In the genomic region with DNA sequence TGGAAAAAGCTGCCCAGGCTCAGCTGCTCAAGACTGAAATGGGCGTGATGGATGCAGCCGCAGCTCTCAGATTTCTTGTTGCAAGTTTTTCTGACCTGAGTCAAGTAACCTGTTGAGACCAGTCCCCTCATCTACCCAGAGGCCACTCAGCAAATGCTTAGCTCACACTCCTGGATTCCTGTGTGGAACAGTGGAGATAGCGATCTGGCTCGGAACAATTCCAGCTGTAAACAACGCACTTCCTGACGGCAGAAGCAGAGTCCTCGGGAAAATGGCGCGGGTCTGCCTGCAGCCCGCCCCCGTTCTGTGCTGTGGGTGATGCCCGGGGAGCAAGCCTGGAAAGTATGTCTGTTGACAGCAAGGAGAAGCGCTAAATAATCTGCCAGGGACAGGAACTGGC, we compare ENCODE assay signal across 8 mouse cellular contexts.
DNase-seq lines count a peak whose midpoint lies in the region; ATAC-seq lines count a peak whose summit lies in the region.

No protein-coding gene starts in this region.

- peak overlapping the region; percentile 44 for H3K4me3 ChIP-seq in embryonic facial prominence, embryonic 10.5 days
- peak overlapping the region; percentile 34 for H3K4me3 ChIP-seq in heart, embryonic 12.5 days
- H3K4me3 ChIP-seq in kidney, embryonic 15.5 days (replicated peaks), result peak overlapping the region; percentile 33

- peak overlapping the region; percentile 75 for H3K27ac ChIP-seq in embryonic facial prominence, embryonic 10.5 days (replicated peaks)
- H3K27ac ChIP-seq in heart, embryonic 12.5 days (ENCODE audit: poor library complexity, severe bottlenecking), result peak overlapping the region; percentile 57
- H3K27ac ChIP-seq in kidney, embryonic 15.5 days, result peak overlapping the region; percentile 77

- H3K4me1 ChIP-seq in embryonic facial prominence, embryonic 10.5 days, result peaks cover 25% of the 10 kb centered on the region
- H3K4me1 ChIP-seq in heart, embryonic 12.5 days (replicated peaks), result peaks cover 36% of the 10 kb centered on the region
- peaks cover 40% of the 10 kb centered on the region for H3K4me1 ChIP-seq in kidney, embryonic 15.5 days

- no peak for ATAC-seq in heart, embryonic 12.5 days (ENCODE audit: insufficient number of reproducible peaks, low FRiP score)
- ATAC-seq in kidney, embryonic 15.5 days (replicated peaks; ENCODE audit: low FRiP score), result peak; percentile 42

- H3K9me3 ChIP-seq in embryonic facial prominence, embryonic 10.5 days, result no peaks in the 10 kb centered on the region
- H3K9me3 ChIP-seq in heart, embryonic 12.5 days (replicated peaks), result no peaks in the 10 kb centered on the region
- H3K9me3 ChIP-seq in kidney, embryonic 15.5 days (replicated peaks), result no peaks in the 10 kb centered on the region

- peak overlapping the region; percentile 57 for H3K4me2 ChIP-seq in heart, embryonic 12.5 days
- peak overlapping the region; percentile 52 for H3K4me2 ChIP-seq in kidney, embryonic 15.5 days

- peak overlapping the region; percentile 36; the same call in 1 of the 2 replicates for H3K9ac ChIP-seq in heart, embryonic 12.5 days
- H3K9ac ChIP-seq in kidney, embryonic 15.5 days, result peak overlapping the region; percentile 29; the same call in 1 of the 2 replicates

- WGBS in embryonic facial prominence, embryonic 10.5 days, result 20% methylated on average over 13 of the region's 13 CpGs
- WGBS in heart, embryonic 12.5 days, result 10% methylated on average over 13 of the region's 13 CpGs
- 9% methylated on average over 13 of the region's 13 CpGs for WGBS in kidney, embryonic 15.5 days

- peak; percentile 70 for DNase-seq in ES-CJ7 (ENCODE audit: low read depth, low spot score)
- DNase-seq in embryonic facial prominence, embryonic 10.5 days (ENCODE audit: low spot score), result peak; percentile 58
- DNase-seq in lung, postnatal 25 days (ENCODE audit: low spot score), result peak; percentile 91
- peak; percentile 57 for DNase-seq in testis, postnatal 14 days (ENCODE audit: low spot score)
- no peak for DNase-seq in Muller cell, postnatal 12 days (ENCODE audit: inconsistent ontology term)
- no peak for DNase-seq in thymus, postnatal 4 days

- H3K27me3 ChIP-seq in embryonic facial prominence, embryonic 10.5 days (replicated peaks; ENCODE audit: low read depth, poor library complexity, severe bottlenecking), result no peaks in the 10 kb centered on the region
- no peaks in the 10 kb centered on the region for H3K27me3 ChIP-seq in heart, embryonic 12.5 days (replicated peaks)
- H3K27me3 ChIP-seq in kidney, embryonic 15.5 days, result no peaks in the 10 kb centered on the region

- no peaks in the 10 kb centered on the region for H3K36me3 ChIP-seq in embryonic facial prominence, embryonic 10.5 days (replicated peaks)
- no peaks in the 10 kb centered on the region for H3K36me3 ChIP-seq in heart, embryonic 12.5 days
- no peaks in the 10 kb centered on the region for H3K36me3 ChIP-seq in kidney, embryonic 15.5 days

Comparison
In these comparisons a context has a peak if more than half of its experiments do, and no peak if none do; other contexts are left out.
1. DNase-seq: peak in ES-CJ7 (single experiment), embryonic facial prominence, embryonic 10.5 days (single experiment), lung, postnatal 25 days (single experiment) and testis, postnatal 14 days (single experiment); none in Muller cell, postnatal 12 days (single experiment) and thymus, postnatal 4 days (single experiment).
2. Peak in every context shown above with its lines, with median percentiles within 50 percentile points of each other: H3K27ac ChIP-seq and H3K4me3 ChIP-seq.